Mouse (Mus musculus) E14TG2a.4 (cell line): ENCODE measurements at regions not wholly inside any gene's neighbourhood (a gene's known extent, or its start where the extent isn't known, plus 50 kb on each side); places are given as distances from the start of the nearest gene placed in this dataset.

Experiments used
- H3K27me3 ChIP-seq: 2 replicates; pipeline ENCODE4 v1.6.1; 2014; ENCODE audit warnings: low read length, control low read depth; ENCODE audit not compliant: insufficient read depth
- H3K36me3 ChIP-seq: 2 replicates; pipeline ENCODE4 v1.6.1; 2014; ENCODE audit warnings: low read length, control low read depth; ENCODE audit not compliant: insufficient read depth
- H3K4me1 ChIP-seq: replicated peaks from 2 replicates; pipeline ENCODE4 v1.6.1; 2014; ENCODE audit warnings: low read depth, low read length, control low read depth
- H3K4me3 ChIP-seq: replicated peaks from 2 replicates; pipeline ENCODE4 v1.5.1; 2014; ENCODE audit warnings: mild to moderate bottlenecking, low read length
- H3K9me3 ChIP-seq: 2 replicates; pipeline ENCODE4 v1.6.1; 2014; ENCODE audit warnings: low read length, control low read depth
- CTCF ChIP-seq: conservative IDR thresholded peaks from 2 replicates; pipeline ENCODE4 v1.5.1; 2014; ENCODE audit warnings: low read length
- NANOG ChIP-seq: IDR thresholded peaks from 2 replicates; pipeline ENCODE4 v1.6.1; 2014; ENCODE audit warnings: borderline replicate concordance, low read length, mixed read lengths
- POU5F1 ChIP-seq: IDR thresholded peaks from 2 replicates; pipeline ENCODE4 v1.6.1; 2014; ENCODE audit warnings: low read length, borderline replicate concordance

- Histone ChIP-seq H3K4me1 (no peaks in the 10 kb centered on the region), H3K27me3 (no peaks in the 10 kb centered on the region), H3K36me3 (no peaks in the 10 kb centered on the region), H3K9me3 (no peaks in the 10 kb centered on the region), H3K4me3 (no peak overlapping the region)
- TF ChIP-seq NANOG (no peak), POU5F1 (no peak), CTCF (no peak)
These were observed 629.0 kb upstream of the Tmem132c start for GRCm38 (mm10) chr5:126612571-126612970.

GRCm38 (mm10) chr5:126622551-126622950 is 619.1 kb upstream of the Tmem132c start:
- Histone ChIP-seq H3K9me3 (no peaks in the 10 kb centered on the region), H3K4me3 (no peak overlapping the region), H3K4me1 (peaks cover 8% of the 10 kb centered on the region), H3K36me3 (no peaks in the 10 kb centered on the region), H3K27me3 (no peaks in the 10 kb centered on the region; the same call in 1 of the 2 replicates)
- TF ChIP-seq CTCF (no peak), POU5F1 (no peak), NANOG (no peak)

- H3K4me1 ChIP-seq, result peaks cover 8% of the 10 kb centered on the region
- H3K36me3 ChIP-seq, result no peaks in the 10 kb centered on the region
- peaks cover under 1% of the 10 kb centered on the region for H3K27me3 ChIP-seq
- no peak overlapping the region for H3K4me3 ChIP-seq
- TF ChIP-seq POU5F1 (no peak), NANOG (peak; percentile 86), CTCF (peak; percentile 82)
- no peaks in the 10 kb centered on the region for H3K9me3 ChIP-seq
These were observed 618.4 kb upstream of the Tmem132c start for GRCm38 (mm10) chr5:126623205-126623604.

GRCm38 (mm10) chr5:126629826-126630225 is 611.8 kb upstream of the Tmem132c start:
- Histone ChIP-seq H3K4me3 (no peak overlapping the region), H3K9me3 (no peaks in the 10 kb centered on the region), H3K27me3 (peaks cover 7% of the 10 kb centered on the region; the same call in 1 of the 2 replicates), H3K4me1 (peaks cover 18% of the 10 kb centered on the region), H3K36me3 (no peaks in the 10 kb centered on the region)
- TF ChIP-seq POU5F1 (no peak), CTCF (no peak), NANOG (peak; percentile 37; the same call in 1 of the 2 replicates)

- H3K4me3 ChIP-seq, result no peak overlapping the region
These were observed 591.2 kb upstream of the Tmem132c start for GRCm38 (mm10) chr5:126650415-126650814.

GRCm38 (mm10) chr5:126651367-126651766 is 590.2 kb upstream of the Tmem132c start:
- Histone ChIP-seq H3K4me3 (no peak overlapping the region), H3K9me3 (no peaks in the 10 kb centered on the region), H3K36me3 (no peaks in the 10 kb centered on the region), H3K27me3 (peaks cover 2% of the 10 kb centered on the region), H3K4me1 (no peaks in the 10 kb centered on the region)
- TF ChIP-seq NANOG (no peak), CTCF (no peak), POU5F1 (no peak)

More at GRCm38 (mm10) chr5:126650415-126650814, 591.2 kb upstream of the Tmem132c start:
- H3K36me3 ChIP-seq, result no peaks in the 10 kb centered on the region
- no peaks in the 10 kb centered on the region for H3K9me3 ChIP-seq
- no peak for TF ChIP-seq CTCF
- no peak for TF ChIP-seq POU5F1
- no peak for TF ChIP-seq NANOG
- H3K4me1 ChIP-seq, result no peaks in the 10 kb centered on the region
- peaks cover 2% of the 10 kb centered on the region for H3K27me3 ChIP-seq

GRCm38 (mm10) chr5:126662648-126663047 is 579.0 kb upstream of the Tmem132c start:
- Histone ChIP-seq H3K9me3 (peaks cover 3% of the 10 kb centered on the region; the same call in 1 of the 2 replicates), H3K4me3 (no peak overlapping the region), H3K4me1 (peaks cover 7% of the 10 kb centered on the region), H3K36me3 (no peaks in the 10 kb centered on the region), H3K27me3 (no peaks in the 10 kb centered on the region)
- TF ChIP-seq CTCF, result peak; percentile 71
- TF ChIP-seq POU5F1, result no peak
- TF ChIP-seq NANOG, result no peak

GRCm38 (mm10) chr5:126671156-126671555 is 570.5 kb upstream of the Tmem132c start:
- Histone ChIP-seq H3K4me3 (no peak overlapping the region), H3K36me3 (no peaks in the 10 kb centered on the region), H3K4me1 (no peaks in the 10 kb centered on the region), H3K27me3 (no peaks in the 10 kb centered on the region), H3K9me3 (peaks cover 6% of the 10 kb centered on the region)
- peak; percentile 89 for TF ChIP-seq CTCF
- TF ChIP-seq NANOG, result no peak
- no peak for TF ChIP-seq POU5F1

- TF ChIP-seq CTCF, result no peak
- TF ChIP-seq NANOG, result no peak
- TF ChIP-seq POU5F1, result no peak
- Histone ChIP-seq H3K36me3 (no peaks in the 10 kb centered on the region), H3K4me1 (no peaks in the 10 kb centered on the region), H3K9me3 (no peaks in the 10 kb centered on the region), H3K4me3 (no peak overlapping the region), H3K27me3 (no peaks in the 10 kb centered on the region; the same call in 1 of the 2 replicates)
These were observed 561.3 kb upstream of the Tmem132c start for GRCm38 (mm10) chr5:126680262-126680661.
